Mouse (Mus musculus): ENCODE results near the gene Nbas.

The Nbas gene

DNA sequence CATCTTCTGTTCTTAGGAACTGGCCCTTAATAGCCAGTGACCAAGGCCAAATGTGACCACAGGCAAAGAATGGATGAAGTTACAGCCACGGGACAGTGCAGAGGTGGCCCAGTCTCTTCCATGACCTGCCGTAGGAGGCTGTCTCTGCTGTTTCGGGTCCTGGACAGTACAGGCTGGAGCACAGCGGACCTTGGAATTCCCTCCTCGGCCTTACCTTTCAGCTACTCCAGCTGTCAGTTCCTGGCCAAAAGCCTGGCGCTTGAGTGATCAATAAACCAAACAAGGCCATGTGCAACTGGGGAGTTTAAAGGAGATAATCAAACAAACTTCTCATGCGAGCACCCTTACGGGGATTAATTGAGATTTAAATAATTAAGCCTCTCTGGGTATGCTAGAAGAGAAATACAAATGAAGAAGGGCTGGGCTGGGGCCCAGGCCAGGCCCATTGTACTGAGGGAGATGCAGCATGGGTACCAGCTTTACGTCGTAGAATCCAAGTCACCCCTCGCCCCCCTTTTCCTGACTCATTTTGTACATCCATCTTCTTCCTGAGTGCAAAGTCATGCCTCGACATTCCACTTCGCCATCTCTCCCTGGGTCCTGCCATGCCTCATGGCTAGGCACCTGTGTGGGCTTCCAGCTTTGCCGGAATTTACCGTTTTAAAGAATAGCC lies 353.4 kb downstream of the Nbas start:
- DNase-seq (ENCODE audit: low read depth), result no peak

DNA sequence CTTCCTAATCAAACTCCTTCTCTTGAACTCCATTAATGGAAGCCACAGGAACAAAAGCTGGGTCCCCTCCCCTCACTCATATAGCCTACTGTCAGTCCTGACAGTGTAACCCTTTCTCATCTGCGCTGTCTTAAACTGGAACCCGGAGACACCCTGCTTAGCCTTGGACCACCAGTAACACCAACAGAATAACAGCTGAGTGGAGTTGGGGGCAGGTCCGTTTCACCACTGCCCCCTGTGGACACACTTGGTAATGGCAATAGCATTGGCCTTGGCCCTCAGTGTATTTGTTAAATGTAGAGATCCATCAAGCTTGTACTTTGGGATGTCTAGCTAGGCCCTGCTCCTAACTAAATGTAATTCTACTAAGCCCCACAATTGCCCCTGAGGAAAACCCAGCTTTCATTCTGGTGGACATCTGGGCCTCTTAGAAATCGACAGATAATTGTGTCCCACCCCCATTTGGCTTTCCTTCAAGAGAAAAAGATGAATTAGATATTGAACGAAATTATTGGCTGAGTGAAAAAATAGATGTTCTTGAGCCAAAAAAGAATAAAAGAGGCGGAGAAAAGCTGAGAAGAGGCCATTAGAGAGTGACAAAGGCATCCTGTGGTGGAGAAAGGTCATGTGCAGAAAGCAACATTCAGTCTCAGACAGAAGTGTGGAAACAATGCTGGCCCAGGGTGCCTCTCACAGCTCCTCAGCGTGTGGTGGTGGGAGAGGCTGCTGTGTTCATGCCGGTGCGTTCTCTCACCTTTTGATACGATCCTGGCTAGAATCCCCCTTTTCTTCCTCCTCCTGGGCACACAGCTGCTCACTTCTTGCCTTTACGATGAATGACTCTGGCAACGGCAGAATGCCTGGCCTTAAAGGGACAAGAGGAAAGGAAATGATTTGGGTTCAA lies 358.1 kb downstream of the Nbas start:
- no peak for DNase-seq (ENCODE audit: low read depth)
